Mouse (Mus musculus): ENCODE measurements around the gene Itga5. TPM values are rescaled to one million over a fixed set of nuclear protein-coding genes. Genes with fewer than 3 reads are reported as not detected.

The Itga5 gene
- polyA plus RNA-seq, 1 experiment from 2014 or later: 40.3 TPM

DNA sequence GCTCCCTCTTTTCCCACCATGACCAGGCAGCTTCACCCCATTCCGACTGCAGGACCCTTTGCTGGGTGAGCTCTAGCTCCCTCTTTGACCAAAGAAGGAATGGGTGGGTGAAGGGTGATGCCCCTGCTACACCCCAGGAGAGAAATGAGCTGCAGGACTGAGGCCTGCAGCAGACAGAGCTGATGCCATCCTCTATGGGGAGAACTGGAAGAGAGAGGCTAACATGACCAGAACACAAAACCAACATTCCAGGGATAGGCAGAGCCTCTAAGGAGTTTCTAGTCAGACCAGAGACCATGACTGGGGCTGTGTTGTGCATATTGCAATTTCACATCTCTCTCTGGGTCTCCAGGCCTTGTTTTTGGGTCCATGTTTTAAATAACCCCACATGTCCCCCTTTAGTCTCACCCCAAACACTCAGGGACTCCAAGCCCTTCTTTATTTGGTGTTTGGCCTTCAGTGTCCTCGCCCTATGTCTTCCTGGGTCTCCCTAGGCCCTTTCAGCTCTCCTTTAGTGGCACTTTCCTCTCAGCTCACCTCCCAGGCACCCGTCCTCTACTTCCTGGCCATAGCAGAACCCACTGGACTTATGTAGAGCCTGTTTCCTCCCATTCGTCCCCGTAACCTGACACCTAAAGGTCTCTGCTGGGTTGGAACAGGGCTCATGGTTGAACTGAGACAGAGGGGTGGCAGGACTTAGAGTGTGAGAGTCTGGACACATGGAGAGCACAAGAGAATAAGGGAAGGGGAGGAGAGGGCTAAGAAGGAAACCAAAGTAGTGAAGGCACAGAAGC is 64.8 kb downstream of the Itga5 start:
- Histone ChIP-seq H3K27me3 (replicated peaks; ENCODE audit: control insufficient read depth, insufficient read depth, low read length) (no peaks in the 10 kb centered on the region), H3K4me2 (ENCODE audit: low read depth, low read length) (no peak overlapping the region), H3K27ac (ENCODE audit: low read length) (peak overlapping the region; percentile 60), H3K9me3 (ENCODE audit: control insufficient read depth, low read length) (no peaks in the 10 kb centered on the region), H3K4me1 (ENCODE audit: control insufficient read depth, insufficient read depth, low read length) (peaks cover 60% of the 10 kb centered on the region), H3K9ac (ENCODE audit: low read depth, low read length) (peak overlapping the region; percentile 47), H3K36me3 (ENCODE audit: control insufficient read depth, insufficient read depth, low read length) (peaks cover 5% of the 10 kb centered on the region; the same call in 1 of the 2 replicates), H3K4me3 (ENCODE audit: low read length) (no peak overlapping the region)
- no peak for ATAC-seq
- WGBS: 33% methylated on average over 5 of the region's 5 CpGs

- Histone ChIP-seq H3K4me1 (ENCODE audit: control insufficient read depth, insufficient read depth, low read length) (peaks cover 56% of the 10 kb centered on the region), H3K36me3 (ENCODE audit: control insufficient read depth, insufficient read depth, low read length) (peaks cover 5% of the 10 kb centered on the region; the same call in 1 of the 2 replicates), H3K4me3 (ENCODE audit: low read length) (no peak overlapping the region), H3K27me3 (replicated peaks; ENCODE audit: control insufficient read depth, insufficient read depth, low read length) (no peaks in the 10 kb centered on the region), H3K9ac (ENCODE audit: low read depth, low read length) (no peak overlapping the region), H3K4me2 (ENCODE audit: low read depth, low read length) (no peak overlapping the region), H3K9me3 (ENCODE audit: control insufficient read depth, low read length) (no peaks in the 10 kb centered on the region), H3K27ac (ENCODE audit: low read length) (peak overlapping the region; percentile 56)
- no peak for ATAC-seq
- 32% methylated on average over 2 of the region's 2 CpGs for WGBS
Observed at GRCm38 (mm10) chr15:103301046-103301445, 65.5 kb downstream of the Itga5 start.

DNA sequence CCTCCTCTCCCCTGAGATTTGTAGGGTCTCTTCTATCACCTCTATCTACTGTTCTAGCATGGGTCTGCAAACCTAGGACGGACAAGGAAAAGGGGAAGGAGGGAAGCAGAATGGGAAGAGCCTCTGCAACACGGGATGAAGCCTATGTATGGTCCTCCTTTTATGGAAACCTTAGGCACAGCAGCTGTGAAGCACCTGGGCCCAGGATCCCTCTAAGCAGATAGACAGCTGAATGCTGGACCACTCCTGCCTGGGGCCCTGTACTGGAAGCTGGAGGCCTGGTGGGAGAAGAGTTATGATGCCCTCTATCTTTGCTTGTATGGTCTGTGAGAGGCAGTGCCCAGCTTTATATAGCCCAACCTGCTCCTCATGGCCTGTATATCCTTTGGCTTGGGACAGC is 66.0 kb downstream of the Itga5 start:
- ATAC-seq: no peak
- Histone ChIP-seq H3K27ac (ENCODE audit: low read length) (peak overlapping the region; percentile 56), H3K4me2 (ENCODE audit: low read depth, low read length) (no peak overlapping the region), H3K9me3 (ENCODE audit: control insufficient read depth, low read length) (no peaks in the 10 kb centered on the region), H3K36me3 (ENCODE audit: control insufficient read depth, insufficient read depth, low read length) (peaks cover 5% of the 10 kb centered on the region; the same call in 1 of the 2 replicates), H3K27me3 (replicated peaks; ENCODE audit: control insufficient read depth, insufficient read depth, low read length) (no peaks in the 10 kb centered on the region), H3K4me3 (ENCODE audit: low read length) (no peak overlapping the region), H3K4me1 (ENCODE audit: control insufficient read depth, insufficient read depth, low read length) (peaks cover 54% of the 10 kb centered on the region), H3K9ac (ENCODE audit: low read depth, low read length) (no peak overlapping the region)
- WGBS: 38% methylated on average over 2 of the region's 2 CpGs

DNA sequence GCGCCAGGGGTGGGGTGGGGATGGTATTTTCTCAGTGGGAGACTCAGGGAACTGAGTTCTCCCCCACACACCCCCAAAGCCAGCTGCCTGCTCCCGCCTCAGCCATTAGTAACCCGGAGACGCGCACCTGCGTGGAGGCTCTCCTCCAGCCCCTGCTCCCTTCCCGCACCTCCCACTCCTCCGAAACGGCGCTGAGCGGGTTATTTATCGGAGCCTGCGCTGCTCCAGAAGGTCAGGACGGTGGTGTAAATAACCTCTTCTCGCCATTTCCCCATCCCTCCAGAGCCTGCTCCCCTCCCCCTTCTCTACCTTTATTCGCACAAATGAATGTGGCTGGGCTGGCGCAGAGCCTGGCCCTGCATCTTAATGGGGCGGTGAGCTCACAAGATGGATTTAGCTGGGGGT is 66.5 kb downstream of the Itga5 start:
- Histone ChIP-seq H3K9me3 (ENCODE audit: control insufficient read depth, low read length) (no peaks in the 10 kb centered on the region), H3K9ac (ENCODE audit: low read depth, low read length) (0 out of 2 replicates have a peak overlapping the region, but pooled peaks have one; percentile 30), H3K27ac (ENCODE audit: low read length) (peak overlapping the region; percentile 56), H3K4me2 (ENCODE audit: low read depth, low read length) (no peak overlapping the region), H3K36me3 (ENCODE audit: control insufficient read depth, insufficient read depth, low read length) (peaks cover 5% of the 10 kb centered on the region; the same call in 1 of the 2 replicates), H3K27me3 (replicated peaks; ENCODE audit: control insufficient read depth, insufficient read depth, low read length) (no peaks in the 10 kb centered on the region), H3K4me1 (ENCODE audit: control insufficient read depth, insufficient read depth, low read length) (peaks cover 54% of the 10 kb centered on the region), H3K4me3 (ENCODE audit: low read length) (no peak overlapping the region)
- WGBS: 18% methylated on average over 18 of the region's 18 CpGs
- no peak for ATAC-seq

DNA sequence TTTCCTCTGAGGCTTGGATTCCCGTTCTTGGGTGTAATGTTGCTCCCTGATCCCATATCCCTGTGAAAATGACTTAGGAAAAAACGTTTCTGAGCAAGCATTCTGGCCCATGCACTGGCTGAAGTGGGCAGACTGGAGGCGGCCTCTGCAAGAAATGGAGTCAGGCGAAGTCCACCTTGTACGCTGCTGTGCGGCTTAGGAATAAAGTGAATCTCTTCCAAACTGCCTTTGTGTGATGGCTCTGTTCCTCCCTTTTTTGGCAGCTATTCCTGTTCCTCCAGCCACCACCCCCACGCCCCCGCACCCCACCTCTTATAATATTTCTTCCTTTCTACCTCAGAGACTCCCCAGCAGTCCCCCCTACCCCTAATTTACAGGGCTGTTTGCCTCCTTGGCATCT is 66.9 kb downstream of the Itga5 start:
- H3K4me3 ChIP-seq (ENCODE audit: low read length): no peak overlapping the region
- peaks cover 5% of the 10 kb centered on the region; the same call in 1 of the 2 replicates for H3K36me3 ChIP-seq (ENCODE audit: control insufficient read depth, insufficient read depth, low read length)
- H3K4me2 ChIP-seq (ENCODE audit: low read depth, low read length): no peak overlapping the region
- 0 out of 2 replicates have a peak overlapping the region, but pooled peaks have one; percentile 30 for H3K9ac ChIP-seq (ENCODE audit: low read depth, low read length)
- H3K27me3 ChIP-seq (replicated peaks; ENCODE audit: control insufficient read depth, insufficient read depth, low read length): no peaks in the 10 kb centered on the region
- no peak for ATAC-seq
- WGBS: 45% methylated on average over 8 of the region's 8 CpGs
- H3K9me3 ChIP-seq (ENCODE audit: control insufficient read depth, low read length): no peaks in the 10 kb centered on the region
- peaks cover 53% of the 10 kb centered on the region for H3K4me1 ChIP-seq (ENCODE audit: control insufficient read depth, insufficient read depth, low read length)
- H3K27ac ChIP-seq (ENCODE audit: low read length): peak overlapping the region; percentile 43; the same call in 1 of the 2 replicates

DNA sequence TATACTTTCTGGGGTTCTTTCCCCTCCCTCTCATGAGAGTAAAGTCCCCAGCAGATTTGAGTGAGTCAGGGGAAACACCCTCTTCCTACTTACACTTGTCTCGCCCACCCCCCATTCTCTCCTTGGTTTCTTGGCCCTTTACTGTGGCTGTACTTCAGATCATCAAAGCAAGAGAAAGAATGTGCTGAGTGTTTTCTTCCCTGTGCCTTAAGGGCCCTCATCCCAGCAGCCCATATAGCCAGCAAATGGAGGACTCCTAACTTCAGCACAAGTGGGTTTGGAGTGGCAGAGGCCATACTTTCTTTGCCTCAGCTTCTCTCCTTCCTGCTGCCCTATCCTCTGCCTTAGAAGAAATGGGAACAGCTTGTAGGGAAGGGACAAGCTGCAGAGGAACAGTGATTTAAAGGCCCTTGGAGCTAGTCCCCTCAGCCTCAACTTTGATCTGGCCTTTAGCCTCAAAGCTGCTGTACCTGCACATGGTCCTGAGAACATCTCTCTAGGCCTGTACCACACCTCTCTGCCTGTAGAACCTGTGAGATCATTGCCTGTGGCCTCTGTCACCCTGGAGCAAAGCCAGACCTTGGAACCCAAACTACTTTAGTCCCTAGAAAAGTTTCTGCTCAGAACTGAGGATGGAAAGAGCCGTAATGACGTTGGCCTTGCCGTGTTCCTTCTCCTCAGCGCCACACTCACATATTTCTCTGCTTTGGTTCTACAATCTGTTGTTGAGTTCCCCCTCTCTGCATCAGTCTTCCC is 67.5 kb downstream of the Itga5 start:
- no peaks in the 10 kb centered on the region for H3K27me3 ChIP-seq (replicated peaks; ENCODE audit: control insufficient read depth, insufficient read depth, low read length)
- no peaks in the 10 kb centered on the region for H3K9me3 ChIP-seq (ENCODE audit: control insufficient read depth, low read length)
- 59% methylated on average over 5 of the region's 5 CpGs for WGBS
- peaks cover 47% of the 10 kb centered on the region for H3K4me1 ChIP-seq (ENCODE audit: control insufficient read depth, insufficient read depth, low read length)
- peak overlapping the region; percentile 6; the same call in 1 of the 2 replicates for H3K27ac ChIP-seq (ENCODE audit: low read length)
- H3K4me3 ChIP-seq (ENCODE audit: low read length): no peak overlapping the region
- peaks cover 5% of the 10 kb centered on the region; the same call in 1 of the 2 replicates for H3K36me3 ChIP-seq (ENCODE audit: control insufficient read depth, insufficient read depth, low read length)
- no peak for ATAC-seq
- no peak overlapping the region for H3K4me2 ChIP-seq (ENCODE audit: low read depth, low read length)
- no peak overlapping the region for H3K9ac ChIP-seq (ENCODE audit: low read depth, low read length)

- 76% methylated on average over 3 of the region's 3 CpGs for WGBS
- no peak for ATAC-seq
- Histone ChIP-seq H3K9me3 (ENCODE audit: control insufficient read depth, low read length) (no peaks in the 10 kb centered on the region), H3K9ac (ENCODE audit: low read depth, low read length) (no peak overlapping the region), H3K4me2 (ENCODE audit: low read depth, low read length) (no peak overlapping the region), H3K36me3 (ENCODE audit: control insufficient read depth, insufficient read depth, low read length) (peaks cover 10% of the 10 kb centered on the region), H3K4me1 (ENCODE audit: control insufficient read depth, insufficient read depth, low read length) (peaks cover 37% of the 10 kb centered on the region), H3K27ac (ENCODE audit: low read length) (no peak overlapping the region), H3K27me3 (replicated peaks; ENCODE audit: control insufficient read depth, insufficient read depth, low read length) (no peaks in the 10 kb centered on the region), H3K4me3 (ENCODE audit: low read length) (no peak overlapping the region)
Observed at GRCm38 (mm10) chr15:103298026-103298425, 68.5 kb downstream of the Itga5 start.

- H3K27me3 ChIP-seq (replicated peaks; ENCODE audit: control insufficient read depth, insufficient read depth, low read length): no peaks in the 10 kb centered on the region
- 65% methylated on average over 6 of the region's 6 CpGs for WGBS
- H3K9me3 ChIP-seq (ENCODE audit: control insufficient read depth, low read length): no peaks in the 10 kb centered on the region
- peaks cover 29% of the 10 kb centered on the region for H3K4me1 ChIP-seq (ENCODE audit: control insufficient read depth, insufficient read depth, low read length)
- H3K36me3 ChIP-seq (ENCODE audit: control insufficient read depth, insufficient read depth, low read length): peaks cover 13% of the 10 kb centered on the region
- no peak overlapping the region for H3K27ac ChIP-seq (ENCODE audit: low read length)
- no peak overlapping the region for H3K9ac ChIP-seq (ENCODE audit: low read depth, low read length)
- ATAC-seq: no peak
- no peak overlapping the region for H3K4me3 ChIP-seq (ENCODE audit: low read length)
- H3K4me2 ChIP-seq (ENCODE audit: low read depth, low read length): no peak overlapping the region
Observed at GRCm38 (mm10) chr15:103297313-103297712, 69.2 kb downstream of the Itga5 start.

DNA sequence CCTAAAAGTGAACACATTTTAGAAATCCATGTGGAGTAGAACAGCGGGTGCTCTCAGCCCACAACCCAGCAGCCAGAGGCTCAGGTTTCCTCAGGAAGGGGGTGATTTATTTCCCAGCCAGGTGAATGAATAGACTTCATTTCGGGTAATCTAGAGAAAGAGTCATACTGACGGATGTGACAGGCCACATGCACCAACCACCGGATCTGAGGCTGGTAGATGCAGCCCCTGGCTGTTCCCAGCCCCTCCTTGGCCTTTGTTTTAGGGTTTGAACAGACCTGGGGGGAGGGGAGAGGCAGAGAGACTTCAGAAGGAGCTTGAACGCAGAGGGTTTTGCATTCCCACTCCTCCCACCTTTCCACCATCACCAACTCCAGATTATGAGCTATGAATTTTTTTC is 70.7 kb downstream of the Itga5 start:
- no peak overlapping the region for H3K27ac ChIP-seq (ENCODE audit: low read length)
- H3K4me3 ChIP-seq (ENCODE audit: low read length): no peak overlapping the region
- H3K9me3 ChIP-seq (ENCODE audit: control insufficient read depth, low read length): no peaks in the 10 kb centered on the region
- ATAC-seq: no peak
- H3K36me3 ChIP-seq (ENCODE audit: control insufficient read depth, insufficient read depth, low read length): peaks cover 23% of the 10 kb centered on the region
- H3K27me3 ChIP-seq (replicated peaks; ENCODE audit: control insufficient read depth, insufficient read depth, low read length): no peaks in the 10 kb centered on the region
- 29% methylated on average over 5 of the region's 5 CpGs for WGBS
- H3K9ac ChIP-seq (ENCODE audit: low read depth, low read length): no peak overlapping the region
- peaks cover 19% of the 10 kb centered on the region for H3K4me1 ChIP-seq (ENCODE audit: control insufficient read depth, insufficient read depth, low read length)
- no peak overlapping the region for H3K4me2 ChIP-seq (ENCODE audit: low read depth, low read length)
